Mouse (Mus musculus): ENCODE measurements around the gene 4930558K02Rik. TPM values are rescaled to one million over a fixed set of nuclear protein-coding genes. Genes with fewer than 3 reads are reported as not detected.

4930558K02Rik gene
- polyA plus RNA-seq (2017; shearing (Covaris generic)), result 0.73 TPM

DNA sequence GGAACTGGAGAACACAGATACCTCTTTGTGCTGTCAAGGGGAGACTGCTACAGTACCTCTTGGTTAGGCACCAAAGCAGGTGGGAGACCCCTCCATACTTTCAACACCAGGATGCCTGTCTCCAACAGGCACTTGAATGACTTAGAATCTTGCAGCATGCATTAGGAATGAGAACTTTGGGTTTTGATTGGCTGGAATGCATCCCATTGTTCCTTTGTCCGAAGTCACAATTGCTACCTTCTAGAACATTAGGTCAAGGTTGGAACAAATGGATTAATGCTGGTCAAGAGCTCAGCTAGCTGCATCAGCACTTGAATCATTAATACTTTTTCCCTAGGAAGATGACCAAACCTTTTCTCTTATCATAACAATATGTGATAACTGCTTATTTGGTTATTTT lies at the start of gene 4930558K02Rik:
TSS of gene 4930558K02Rik (minus strand) at position 101 of the 400 bp plus-strand sequence.

DNA sequence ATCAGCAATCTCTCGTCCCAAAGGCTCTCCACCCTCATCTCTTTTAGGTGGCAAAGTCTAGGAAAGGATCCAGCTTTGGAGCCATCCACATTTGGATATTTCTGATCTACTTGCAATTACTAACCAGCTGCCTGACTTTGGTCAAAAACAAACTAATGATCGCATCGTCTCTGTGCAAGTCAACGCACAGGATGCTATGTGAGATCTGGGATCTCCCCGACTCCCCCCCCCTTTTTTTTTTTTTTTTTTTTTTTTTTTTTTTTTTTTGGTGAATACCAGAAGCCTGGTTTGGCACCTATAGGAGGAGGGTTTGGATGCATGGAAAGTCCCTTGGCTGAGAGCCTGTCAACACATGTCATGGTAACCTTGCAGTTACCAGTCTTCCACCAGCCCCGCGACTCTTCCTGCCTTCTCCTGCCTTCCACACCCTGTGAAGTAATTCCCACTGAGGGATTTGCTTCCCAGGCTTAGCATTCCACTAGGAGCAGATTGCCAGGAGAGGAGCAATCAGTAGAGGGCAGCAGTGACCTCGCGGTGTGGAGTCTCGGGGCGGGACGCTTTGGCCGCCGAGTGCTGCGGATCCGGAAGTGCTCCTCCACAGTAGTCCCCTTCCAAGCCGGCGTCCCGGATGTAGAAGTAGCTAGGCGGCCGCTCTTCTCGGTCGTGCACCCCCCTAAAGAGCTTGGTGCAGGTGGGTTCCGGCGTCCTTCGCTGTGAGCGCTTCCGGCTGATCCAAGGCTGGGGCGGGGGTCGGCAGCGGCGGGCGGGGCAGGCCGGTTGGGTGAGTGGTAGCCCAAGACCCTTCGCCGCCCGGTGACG lies 10.6 kb downstream of the 4930558K02Rik start, which contains the start of gene Pigc:
TSS of gene Pigc (plus strand) at position 598 of the 819 bp plus-strand sequence.

Other genes with a start within 250 kb of the 4930558K02Rik start
- gene Fasl, start 191.1 kb downstream of the 4930558K02Rik start, polyA plus RNA-seq (2017; shearing (Covaris generic)), result 16.6 TPM
- 46.1 TPM for gene Suco, start 103.0 kb downstream of the 4930558K02Rik start, polyA plus RNA-seq (2017; shearing (Covaris generic))
- gene Pigc, start 10.4 kb downstream of the 4930558K02Rik start, polyA plus RNA-seq (2017; shearing (Covaris generic)), result 44.7 TPM